Mouse (Mus musculus) liver, embryonic 16.5 days (tissue): ENCODE data around the gene Rnf41. TPM values are rescaled to one million over a fixed set of nuclear protein-coding genes. Genes with fewer than 3 reads are reported as not detected.

ENCODE experiments used
- ATAC-seq: fragments of 200-750 bp; cut with Nextera tagmentation; 2 replicates; pipeline ENCODE4 v1.8.0; 2017; ENCODE audit warnings: low read depth, mild to moderate bottlenecking, moderate number of reproducible peaks, moderate library complexity
- H3K27ac ChIP-seq: fragments of 300-500 bp; sonication (generic); 2 replicates; pipeline ENCODE4 v1.5.1; 2014; ENCODE audit warnings: mild to moderate bottlenecking, low read length
- H3K27me3 ChIP-seq: fragments of 300-500 bp; sonication (generic); 2 replicates; pipeline ENCODE4 v1.6.1; 2014; ENCODE audit warnings: low read depth, low read length, mixed read lengths; ENCODE audit not compliant: control insufficient read depth, insufficient read depth
- H3K36me3 ChIP-seq: fragments of 300-500 bp; sonication (generic); 2 replicates; pipeline ENCODE4 v1.6.1; 2014; ENCODE audit warnings: mild to moderate bottlenecking; ENCODE audit not compliant: control insufficient read depth, insufficient read depth
- H3K4me1 ChIP-seq: fragments of 300-500 bp; sonication (generic); 2 replicates; pipeline ENCODE4 v1.6.1; 2014; ENCODE audit warnings: low read depth, low read length, mixed read lengths; ENCODE audit not compliant: control insufficient read depth
- H3K4me2 ChIP-seq: fragments of 300-500 bp; sonication (generic); 2 replicates; pipeline ENCODE4 v1.6.1; 2014; ENCODE audit warnings: low read depth, low read length, mixed read lengths
- H3K4me3 ChIP-seq: fragments of 300-500 bp; sonication (generic); 2 replicates; pipeline ENCODE4 v1.5.1; 2014; ENCODE audit warnings: low read depth, mild to moderate bottlenecking, low read length
- H3K9ac ChIP-seq: fragments of 300-500 bp; sonication (generic); 2 replicates; pipeline ENCODE4 v1.6.1; 2014; ENCODE audit warnings: low read depth, low read length
- H3K9me3 ChIP-seq: fragments of 300-500 bp; sonication (generic); replicated peaks from 2 replicates; pipeline ENCODE4 v1.6.1; 2016; ENCODE audit warnings: low read length; ENCODE audit not compliant: control insufficient read depth
- WGBS: fragments of 180-500 bp; shearing (Covaris S2); extraction: QIAGEN DNeasy Blood & Tissue Kit; methylation state at CpG from one replicate; pipeline ENCODE4 v1.1.7; 2014; ENCODE audit not compliant: insufficient replicate concordance; 5-methylcytosine and 5-hydroxymethylcytosine counted together
- polyA plus RNA-seq: library from polyadenylated mRNA; unstranded; fragments of >200 nt; fragmentation: Nextera tagmentation; extraction: Ambion mirVana; gene quantifications from 2 replicates; pipeline ENCODE4 v1.2.1, GENCODE M21; 2015

Rnf41 gene
- polyA plus RNA-seq, 1 experiment from 2014 or later = 8.3 TPM

GRCm38 (mm10) chr10:128458719-128459408 lies 47.4 kb downstream of the Rnf41 start, which contains the start of gene Smarcc2:
Smarcc2 (plus strand) TSS chr10:128459248.
- Histone ChIP-seq H3K9ac (peak within 1 kb of the TSS; percentile 97), H3K4me2 (peak within 1 kb of the TSS; percentile 97), H3K27ac (peak within 1 kb of the TSS; percentile 95), H3K4me1 (peaks cover 23% of the 10 kb centered on the region), H3K36me3 (peaks cover 12% of the 10 kb centered on the region), H3K4me3 (peak within 1 kb of the TSS; percentile 92), H3K9me3 (no peaks in the 10 kb centered on the region), H3K27me3 (no peaks in the 10 kb centered on the region)
- WGBS = under 1% methylated on average over 66 of the region's 86 CpGs
- peak; percentile 82 for ATAC-seq

DNA sequence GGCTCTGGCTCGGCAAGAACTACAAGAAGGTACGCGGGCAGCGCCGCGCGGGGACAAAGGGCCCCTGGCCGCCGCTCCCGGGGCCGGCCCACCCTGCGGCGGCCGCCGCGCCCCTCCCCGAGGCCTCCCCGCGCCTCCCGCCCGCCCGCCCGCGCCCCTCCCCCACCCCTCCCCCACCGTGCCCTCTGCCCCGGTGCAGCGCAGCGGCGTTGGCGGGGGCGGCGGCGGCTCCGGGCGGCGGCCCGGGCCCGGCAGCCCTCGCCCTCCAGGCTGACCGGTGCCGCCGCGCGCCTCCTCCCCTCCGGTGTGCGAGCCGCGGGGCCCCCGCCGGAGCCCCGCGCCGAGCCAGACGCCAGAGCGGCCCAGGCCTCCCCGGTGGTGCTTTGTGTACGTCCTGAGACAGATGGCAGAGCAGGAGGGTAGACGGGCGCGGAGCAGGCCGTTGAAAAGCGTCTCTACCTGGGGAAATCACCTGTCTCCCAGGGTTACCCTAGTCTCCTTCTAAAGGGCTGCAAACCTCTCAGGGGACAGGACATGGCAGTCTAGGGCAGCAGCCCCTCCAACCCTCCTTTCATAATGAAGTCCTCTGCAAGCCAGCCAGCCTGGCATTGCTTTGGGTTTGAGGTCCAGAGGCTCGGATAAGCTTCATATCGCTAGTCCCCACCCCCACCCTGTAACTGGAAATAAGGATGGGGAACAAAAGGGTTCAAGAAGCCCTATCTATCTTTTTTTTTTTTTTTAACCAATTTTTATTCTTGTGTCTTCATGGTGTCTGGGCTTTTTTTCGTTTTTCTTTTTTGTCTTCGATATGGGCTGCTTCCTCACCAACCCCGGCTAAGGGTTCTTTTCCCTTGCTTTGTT lies 48.2 kb downstream of the Rnf41 start:
- Histone ChIP-seq H3K9ac (peak overlapping the region; percentile 97), H3K4me1 (peaks cover 23% of the 10 kb centered on the region), H3K36me3 (peaks cover 20% of the 10 kb centered on the region), H3K4me2 (peak overlapping the region; percentile 97), H3K9me3 (no peaks in the 10 kb centered on the region), H3K27me3 (no peaks in the 10 kb centered on the region), H3K27ac (peak overlapping the region; percentile 95), H3K4me3 (peak overlapping the region; percentile 92)
- ATAC-seq = peak; percentile 78
- WGBS = 2% methylated on average over 33 of the region's 67 CpGs

DNA sequence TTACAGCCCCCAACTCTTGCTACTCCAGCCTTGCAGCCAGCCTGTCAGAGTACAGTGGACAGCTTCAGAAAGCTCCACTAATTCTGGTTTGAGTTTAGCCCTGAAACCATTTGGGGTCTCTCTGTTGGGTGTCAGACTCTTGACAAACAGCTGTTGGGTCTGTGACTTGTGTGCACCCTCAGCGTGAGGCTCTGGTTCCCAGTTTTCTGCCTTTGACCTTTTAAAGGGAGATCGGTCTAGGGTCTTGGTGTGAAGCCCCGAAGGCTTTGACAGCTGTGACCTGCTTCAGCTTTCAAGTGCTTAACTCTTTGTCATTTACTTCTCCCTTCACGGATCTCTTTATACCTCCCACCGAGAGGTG lies 48.8 kb downstream of the Rnf41 start:
- Histone ChIP-seq H3K27ac (peak overlapping the region; percentile 95), H3K4me1 (peaks cover 19% of the 10 kb centered on the region), H3K9me3 (no peaks in the 10 kb centered on the region), H3K4me3 (peak overlapping the region; percentile 92), H3K36me3 (peaks cover 24% of the 10 kb centered on the region), H3K27me3 (no peaks in the 10 kb centered on the region), H3K4me2 (peak overlapping the region; percentile 97), H3K9ac (peak overlapping the region; percentile 97)
- 17% methylated on average over 5 of the region's 5 CpGs for WGBS
- ATAC-seq = no peak

DNA sequence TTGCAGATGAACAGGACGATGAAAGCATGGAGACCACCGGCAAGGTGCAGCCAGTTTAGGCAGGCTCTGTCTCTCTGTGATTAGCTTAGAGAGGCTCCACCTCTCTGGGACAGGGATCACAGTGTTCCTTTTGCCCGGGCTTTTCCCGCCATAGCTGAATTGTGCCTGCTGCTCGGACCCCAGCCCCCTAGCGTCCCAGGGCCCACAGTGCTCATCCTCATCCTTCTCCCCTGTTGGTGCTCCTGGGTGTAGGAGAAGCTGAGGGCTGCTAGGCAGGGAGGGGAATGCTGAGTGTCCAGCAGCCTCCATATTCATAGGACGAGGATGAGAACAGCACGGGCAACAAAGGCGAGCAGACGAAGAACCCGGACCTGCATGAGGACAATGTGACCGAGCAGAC lies 62.9 kb downstream of the Rnf41 start:
- Histone ChIP-seq H3K4me2 (no peak overlapping the region), H3K9me3 (no peaks in the 10 kb centered on the region), H3K9ac (no peak overlapping the region), H3K4me1 (no peaks in the 10 kb centered on the region), H3K27me3 (no peaks in the 10 kb centered on the region), H3K27ac (no peak overlapping the region), H3K4me3 (no peak overlapping the region), H3K36me3 (peaks cover 53% of the 10 kb centered on the region)
- WGBS = 90% methylated on average over 12 of the region's 12 CpGs
- ATAC-seq = no peak

- ATAC-seq = no peak
- Histone ChIP-seq H3K4me3 (no peak overlapping the region), H3K27me3 (no peaks in the 10 kb centered on the region), H3K4me1 (peaks cover 5% of the 10 kb centered on the region), H3K4me2 (no peak overlapping the region), H3K36me3 (peaks cover 80% of the 10 kb centered on the region), H3K9ac (no peak overlapping the region), H3K27ac (no peak overlapping the region), H3K9me3 (no peaks in the 10 kb centered on the region)
- WGBS = 73% methylated on average over 7 of the region's 7 CpGs
Observed at GRCm38 (mm10) chr10:128486370-128486769, 74.9 kb downstream of the Rnf41 start.

- Histone ChIP-seq H3K27ac (no peak overlapping the region), H3K4me3 (no peak overlapping the region), H3K4me2 (no peak overlapping the region), H3K9ac (no peak overlapping the region), H3K4me1 (peaks cover 20% of the 10 kb centered on the region), H3K9me3 (no peaks in the 10 kb centered on the region), H3K36me3 (peaks cover 67% of the 10 kb centered on the region), H3K27me3 (no peaks in the 10 kb centered on the region)
- ATAC-seq = no peak
- WGBS = 82% methylated on average over 22 of the region's 22 CpGs
Observed at GRCm38 (mm10) chr10:128487861-128488712, 76.6 kb downstream of the Rnf41 start.

DNA sequence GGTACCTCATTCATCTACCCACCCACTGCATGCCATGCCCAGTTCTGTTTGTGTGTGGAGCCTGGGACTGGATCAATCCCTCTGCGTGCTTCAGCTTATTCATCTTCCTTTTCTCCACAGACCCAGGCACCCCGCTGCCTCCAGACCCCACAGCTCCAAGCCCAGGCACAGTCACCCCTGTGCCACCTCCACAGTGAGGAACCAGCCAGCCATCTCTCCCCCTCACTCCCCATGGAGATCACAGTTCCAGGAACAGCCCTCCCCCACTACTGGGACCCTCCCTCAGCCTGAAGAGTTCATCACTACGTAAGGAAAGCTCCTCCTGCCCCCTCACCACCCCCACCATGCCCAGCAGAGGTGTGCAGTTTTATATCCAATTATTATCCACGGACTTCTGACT lies 77.3 kb downstream of the Rnf41 start:
- no peaks in the 10 kb centered on the region for H3K27me3 ChIP-seq
- ATAC-seq = no peak
- peaks cover 20% of the 10 kb centered on the region for H3K4me1 ChIP-seq
- no peak overlapping the region for H3K9ac ChIP-seq
- no peak overlapping the region for H3K4me2 ChIP-seq
- no peak overlapping the region for H3K27ac ChIP-seq
- WGBS = 80% methylated on average over 4 of the region's 4 CpGs
- no peak overlapping the region for H3K4me3 ChIP-seq
- H3K9me3 ChIP-seq = no peaks in the 10 kb centered on the region
- H3K36me3 ChIP-seq = peaks cover 60% of the 10 kb centered on the region

- no peak for ATAC-seq
- no peak overlapping the region for H3K4me2 ChIP-seq
- peaks cover 55% of the 10 kb centered on the region for H3K36me3 ChIP-seq
- H3K27me3 ChIP-seq = no peaks in the 10 kb centered on the region
- no peaks in the 10 kb centered on the region for H3K9me3 ChIP-seq
- peaks cover 22% of the 10 kb centered on the region for H3K4me1 ChIP-seq
- H3K9ac ChIP-seq = no peak overlapping the region
- no peak overlapping the region for H3K27ac ChIP-seq
- WGBS = 61% methylated on average over 5 of the region's 5 CpGs
- H3K4me3 ChIP-seq = no peak overlapping the region
Observed at GRCm38 (mm10) chr10:128489380-128489779, 77.9 kb downstream of the Rnf41 start.
